Mouse (Mus musculus): ENCODE data around the gene Nufip2.

Nufip2 gene

GRCm38 (mm10) chr11:77771879-77772713 lies 86.1 kb downstream of the Nufip2 start:
- DNase-seq, result peak; percentile 26 to 35

DNA sequence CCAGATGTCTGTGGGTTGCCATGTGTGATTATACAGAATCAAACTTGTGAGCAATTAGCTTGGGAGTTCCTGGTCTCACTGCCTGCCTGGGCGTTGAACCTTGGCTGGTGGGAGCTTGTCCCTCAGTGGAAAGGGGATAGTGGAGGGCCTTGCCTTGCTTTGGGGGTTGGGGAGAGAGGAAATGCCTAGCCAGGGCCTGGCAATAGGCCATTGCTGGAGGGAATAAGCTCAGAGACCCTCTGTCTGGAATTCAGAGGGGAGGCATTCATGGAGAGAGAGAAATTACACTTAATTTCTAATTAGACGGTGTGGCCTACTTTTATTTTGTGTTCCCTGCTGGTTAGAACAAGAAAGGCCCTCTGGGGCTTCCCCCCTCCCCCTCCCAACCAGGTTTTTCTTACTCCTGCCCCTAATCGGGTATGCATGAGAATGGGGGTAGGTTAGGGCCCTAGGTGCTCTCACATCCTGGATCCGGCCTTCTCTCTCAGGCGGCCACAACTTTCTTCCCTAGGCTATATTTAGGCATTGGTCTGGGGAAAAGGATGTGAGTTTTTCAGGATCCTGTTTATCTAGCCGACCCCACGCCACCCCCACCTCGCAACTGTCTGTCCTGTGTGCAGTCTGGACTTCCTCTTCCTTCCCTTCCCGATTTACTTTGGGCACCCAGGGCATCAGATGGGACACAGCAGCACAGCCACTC lies 89.9 kb downstream of the Nufip2 start:
- DNase-seq, result no peak

DNA sequence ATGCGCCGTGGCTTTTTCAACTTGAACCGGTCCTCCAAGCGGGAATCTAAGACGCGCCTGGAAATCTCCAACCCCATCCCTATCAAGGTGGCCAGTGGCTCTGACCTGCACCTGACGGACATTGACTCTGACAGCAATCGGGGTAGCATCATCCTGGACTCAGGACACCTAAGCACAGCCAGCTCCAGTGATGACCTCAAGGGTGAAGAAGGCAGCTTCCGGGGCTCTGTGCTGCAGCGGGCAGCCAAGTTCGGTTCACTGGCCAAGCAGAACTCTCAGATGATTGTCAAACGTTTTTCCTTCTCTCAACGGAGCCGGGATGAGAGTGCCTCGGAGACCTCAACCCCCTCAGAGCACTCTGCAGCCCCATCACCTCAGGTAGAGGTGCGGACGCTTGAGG lies 91.5 kb downstream of the Nufip2 start:
- DNase-seq, result no peak

- DNase-seq, result no peak
These were observed 92.0 kb downstream of the Nufip2 start for GRCm38 (mm10) chr11:77777937-77778336.

DNA sequence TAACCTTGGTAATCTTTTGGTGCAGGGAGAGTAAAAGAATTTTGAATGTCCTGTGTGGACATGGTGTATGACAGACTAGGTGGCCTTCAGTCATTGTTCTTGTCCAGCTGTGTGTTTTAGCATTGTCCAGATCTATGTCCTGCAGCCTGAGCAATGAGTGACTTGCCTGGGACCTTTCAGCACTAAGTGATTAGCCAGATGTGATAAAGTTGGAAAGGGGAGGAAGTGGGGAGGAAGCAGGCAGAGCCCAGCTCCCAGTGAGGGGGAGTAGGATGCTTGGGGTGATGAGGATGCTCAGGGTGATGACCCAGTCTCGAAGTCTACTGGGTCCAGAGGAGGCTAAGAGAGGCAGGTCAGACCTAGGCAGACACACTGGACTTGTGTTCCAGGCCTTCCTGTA lies 93.3 kb downstream of the Nufip2 start:
- DNase-seq, result no peak

DNA sequence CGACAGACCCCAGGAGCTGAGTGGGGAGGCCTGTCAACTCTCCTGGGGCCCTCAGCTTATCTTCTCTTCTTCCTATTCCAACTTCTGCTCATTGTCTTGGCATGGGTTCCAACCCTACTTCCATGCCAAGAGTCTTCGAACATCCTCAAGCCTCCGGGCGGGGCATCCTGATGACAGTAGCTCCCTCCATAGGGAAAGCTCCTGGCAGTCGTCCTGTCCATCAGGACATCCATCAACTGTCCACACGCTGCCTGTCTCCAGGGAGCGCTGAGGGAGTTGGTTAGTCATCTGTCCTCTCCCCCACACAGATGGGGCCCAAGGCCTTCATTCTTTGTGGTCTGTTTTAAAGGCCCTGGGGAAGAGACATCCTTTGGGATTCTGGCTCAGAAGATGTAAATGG lies 95.1 kb downstream of the Nufip2 start:
- DNase-seq, result peak; percentile 66 to 73

DNA sequence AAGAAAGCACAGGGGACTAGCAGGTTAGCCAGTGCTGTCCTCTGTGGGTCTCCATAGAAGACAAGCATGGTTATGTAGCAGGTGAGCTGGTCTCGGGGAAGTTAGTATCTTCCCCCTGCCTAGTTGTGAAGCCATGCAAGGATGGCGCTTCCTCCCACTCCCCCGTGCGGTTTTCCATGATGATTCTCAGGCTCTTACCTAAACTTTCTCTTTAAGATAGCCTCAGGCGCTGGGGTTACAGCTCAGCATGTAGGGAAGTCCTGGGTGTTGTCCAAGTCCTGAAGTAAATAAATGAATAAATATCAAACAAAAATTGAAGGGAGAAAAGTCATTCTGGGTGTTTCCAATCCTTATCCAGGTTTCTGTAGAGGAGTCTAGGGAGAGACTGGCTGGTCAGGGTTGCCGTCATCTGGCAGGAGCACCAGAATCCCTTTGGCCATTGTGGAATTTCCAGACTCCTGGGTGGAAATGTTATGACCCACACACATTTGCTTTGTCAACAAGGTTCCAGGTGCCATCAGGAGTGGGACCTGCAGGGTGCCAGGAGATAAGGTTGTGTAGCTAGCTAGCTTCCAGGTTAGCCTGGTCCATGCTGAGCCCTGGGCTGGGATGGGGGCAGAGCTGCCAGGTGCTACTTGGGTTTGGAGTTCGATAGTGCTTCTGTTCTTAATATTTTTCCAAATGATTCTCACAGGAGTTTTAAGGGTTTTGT lies 96.3 kb downstream of the Nufip2 start:
- DNase-seq, result peak in 1 of 2 experiments; percentile 56

DNA sequence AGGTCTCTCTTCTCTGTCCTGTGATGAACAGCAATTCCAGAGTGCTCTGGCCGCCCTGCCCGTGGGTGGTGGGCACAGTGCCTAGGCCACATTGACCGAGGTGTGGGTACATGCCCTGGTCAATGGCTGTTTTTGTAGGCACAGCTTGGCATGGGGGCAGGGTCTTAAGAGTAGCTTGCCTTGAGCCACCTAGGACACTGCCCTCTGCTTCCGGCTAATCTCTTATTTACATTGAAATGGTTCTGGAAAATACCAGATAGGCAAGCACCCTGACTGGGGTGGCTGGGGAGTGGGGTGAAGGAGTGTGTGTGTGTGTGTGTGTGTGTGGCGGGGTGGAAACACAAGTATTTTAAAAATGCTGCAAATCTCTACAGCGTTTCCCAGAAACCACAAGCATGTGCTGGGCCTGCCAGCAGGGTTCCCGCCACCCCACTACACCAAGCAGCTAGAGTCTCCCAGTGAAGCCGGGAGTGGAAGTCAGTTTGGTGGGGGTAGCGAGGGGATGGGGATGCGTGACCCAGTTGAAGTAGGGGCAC lies 97.3 kb downstream of the Nufip2 start:
- peak in 1 of 2 experiments; percentile 54 for DNase-seq

GRCm38 (mm10) chr11:77783747-77784646 lies 98.0 kb downstream of the Nufip2 start:
- DNase-seq, result peak in 1 of 2 experiments; percentile 48

DNA sequence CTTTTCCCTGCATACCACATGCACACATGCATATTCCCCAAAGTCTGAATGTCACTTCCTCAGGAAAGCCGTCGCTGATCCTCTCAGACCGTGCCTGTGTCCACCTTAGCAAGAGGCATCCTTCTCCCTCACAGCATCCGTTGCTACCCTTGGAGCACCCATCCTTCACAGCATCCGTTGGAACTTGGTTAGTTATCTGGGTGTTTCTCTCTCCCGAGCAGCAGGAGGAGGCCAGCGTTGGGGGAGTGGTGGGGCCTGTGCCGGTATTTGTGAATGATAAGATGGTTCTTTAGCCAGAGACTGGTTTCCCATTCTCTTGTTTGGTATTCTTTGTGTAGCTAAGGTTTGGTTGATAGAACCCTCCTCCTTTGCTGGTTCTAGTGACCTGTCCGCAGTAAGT lies 98.9 kb downstream of the Nufip2 start:
- no peak for DNase-seq

DNA sequence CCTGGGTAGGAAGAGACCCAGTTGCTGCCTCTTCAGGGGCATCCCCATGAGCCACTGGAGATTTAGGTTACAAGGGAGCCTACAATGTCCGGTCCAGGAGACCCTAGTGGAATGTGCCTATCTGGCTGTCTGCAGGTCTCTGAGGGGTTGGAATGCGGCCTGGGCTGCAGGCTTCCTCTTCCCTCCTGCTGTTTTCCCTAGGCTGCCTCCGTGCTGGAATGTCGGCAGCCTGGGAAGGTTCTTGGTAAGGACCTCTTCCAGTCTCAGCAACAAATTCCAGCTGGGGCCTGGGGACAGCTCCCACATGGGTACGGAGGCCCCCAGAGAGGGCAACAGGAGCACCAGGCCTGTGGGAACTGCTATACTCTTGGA lies 99.4 kb downstream of the Nufip2 start:
- DNase-seq, result no peak

DNA sequence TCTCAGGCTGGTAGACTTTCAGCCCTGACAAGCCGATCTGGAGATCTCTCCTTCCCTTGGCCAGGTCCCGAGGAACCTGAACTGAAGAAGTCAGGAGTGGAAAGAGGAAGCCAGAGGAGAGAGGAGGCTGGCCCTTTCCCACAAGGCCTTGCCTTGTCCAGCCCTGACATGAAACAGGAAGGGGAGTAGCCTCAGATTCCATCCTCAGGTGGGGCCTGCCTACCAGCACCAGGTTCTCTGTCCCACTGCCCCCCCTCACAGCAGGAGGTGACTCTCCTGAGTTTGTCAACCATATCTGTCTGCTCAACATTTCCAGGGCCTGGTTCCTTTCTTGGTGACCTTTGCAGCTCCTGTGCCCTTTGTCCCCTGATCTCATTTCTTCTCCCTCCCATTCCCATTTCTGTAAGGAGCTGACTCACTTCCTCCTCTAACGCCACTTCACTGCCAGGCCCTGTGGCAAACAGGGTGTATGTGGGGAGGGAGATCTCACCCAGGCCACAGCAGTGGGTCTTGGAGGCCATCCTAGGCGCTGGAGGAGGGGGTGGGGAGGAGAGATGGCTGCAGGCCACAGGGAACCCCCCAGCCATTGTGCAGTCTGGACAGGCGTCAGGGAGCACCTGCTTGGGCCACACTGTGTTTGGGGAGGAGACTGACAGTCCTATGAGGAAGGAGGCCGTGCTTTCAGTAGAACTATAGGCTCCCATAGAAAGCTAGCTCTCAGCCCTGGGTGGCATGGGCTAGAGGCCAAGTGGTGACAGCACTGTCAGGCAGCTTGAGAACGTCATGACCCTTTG lies 100.0 kb downstream of the Nufip2 start:
- peak; percentile 62 to 64 for DNase-seq

DNA sequence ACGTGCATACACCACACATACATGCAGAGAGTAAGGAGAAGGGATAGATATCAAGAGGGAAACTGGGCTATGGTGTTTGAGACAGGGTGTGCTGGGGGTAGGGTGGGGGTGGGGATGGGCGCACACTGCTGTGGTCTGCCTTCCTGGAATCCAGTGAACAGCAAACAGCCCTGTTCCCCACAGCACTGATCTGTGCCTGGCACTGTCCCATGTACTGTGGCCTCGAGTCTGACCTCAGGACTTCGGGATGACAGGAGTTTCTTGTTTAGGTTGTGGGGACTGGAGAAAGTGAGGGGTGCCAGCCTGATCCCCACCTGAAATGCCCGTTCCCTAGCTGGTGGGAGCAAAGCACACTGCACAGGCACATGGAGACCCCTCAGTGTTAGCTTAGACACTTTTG lies 101.8 kb downstream of the Nufip2 start, which contains the start of gene Gm10277:
Gm10277 (minus strand) TSS at position 41 of the 400 bp plus-strand sequence.
- DNase-seq, result no peak

GRCm38 (mm10) chr11:77789512-77789911 lies 103.6 kb downstream of the Nufip2 start:
- no peak for DNase-seq

GRCm38 (mm10) chr11:77790286-77790685 lies 104.3 kb downstream of the Nufip2 start:
- DNase-seq, result no peak

GRCm38 (mm10) chr11:77791241-77791727 lies 105.3 kb downstream of the Nufip2 start:
- no peak for DNase-seq

All from cerebellum, adult 18-20 months (tissue).